Mouse (Mus musculus) E14TG2a.4 (cell line): Measurements from ENCODE around the gene Lrch2.

ENCODE experiments used
- CTCF ChIP-seq: conservative IDR thresholded peaks from 2 replicates; pipeline ENCODE4 v1.5.1; 2014; ENCODE audit warnings: low read length
- NANOG ChIP-seq: IDR thresholded peaks from 2 replicates; pipeline ENCODE4 v1.6.1; 2014; ENCODE audit warnings: borderline replicate concordance, low read length, mixed read lengths
- POU5F1 ChIP-seq: IDR thresholded peaks from 2 replicates; pipeline ENCODE4 v1.6.1; 2014; ENCODE audit warnings: low read length, borderline replicate concordance

GRCm38 (mm10) chrX:147443386-147443785, 110.5 kb downstream of the Lrch2 start:
- TF ChIP-seq CTCF = no peak
- TF ChIP-seq NANOG = no peak
- TF ChIP-seq POU5F1 = no peak
